Mouse (Mus musculus) inflammation-experienced regulatory T-cells, adult 6 months (primary cell): ENCODE data around the gene Ugt2b34. TPM values are rescaled to one million over a fixed set of nuclear protein-coding genes. Genes with fewer than 3 reads are reported as not detected.
"Not testable (repeated sequence)": the region's sequence is repeated elsewhere in the genome, so short reads cannot be mapped to it uniquely, and the experiment has no call there.

Source experiments
- ATAC-seq: one replicate; pipeline ENCODE4 v1.8.0; 2017
- polyA plus RNA-seq, 3 experiments: library from polyadenylated mRNA; unstranded; fragments of 100-300 nt; shearing (Covaris generic); gene quantifications; one replicate each; pipeline ENCODE4 v1.2.1; 2017

Gene Ugt2b34
- polyA plus RNA-seq, result not detected

GRCm38 (mm10) chr5:86906758-86907157 lies at the start of gene Ugt2b34:
Gene Ugt2b34 (minus strand): TSS chr5:86906937.
- no peak for ATAC-seq

DNA sequence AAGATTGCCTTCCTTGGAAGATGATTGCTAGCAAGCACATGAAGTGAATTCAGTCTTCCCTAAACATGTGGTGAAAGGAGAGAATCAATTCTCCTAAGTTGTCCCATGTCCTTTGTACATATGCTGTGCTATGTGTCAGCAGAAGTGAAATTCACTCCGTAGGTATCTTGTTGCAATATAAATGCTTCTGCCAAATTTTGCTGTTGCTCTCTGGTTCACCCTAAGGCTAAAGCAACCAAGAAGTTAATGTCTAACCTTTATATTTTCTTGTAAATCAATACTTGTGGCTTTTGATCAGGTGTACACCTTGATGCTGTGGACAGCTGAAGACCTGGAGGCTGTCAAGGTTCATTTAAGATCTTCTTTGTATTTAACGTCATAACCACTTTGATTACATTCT lies 35.4 kb upstream of the Ugt2b34 start:
- ATAC-seq, result no peak

DNA sequence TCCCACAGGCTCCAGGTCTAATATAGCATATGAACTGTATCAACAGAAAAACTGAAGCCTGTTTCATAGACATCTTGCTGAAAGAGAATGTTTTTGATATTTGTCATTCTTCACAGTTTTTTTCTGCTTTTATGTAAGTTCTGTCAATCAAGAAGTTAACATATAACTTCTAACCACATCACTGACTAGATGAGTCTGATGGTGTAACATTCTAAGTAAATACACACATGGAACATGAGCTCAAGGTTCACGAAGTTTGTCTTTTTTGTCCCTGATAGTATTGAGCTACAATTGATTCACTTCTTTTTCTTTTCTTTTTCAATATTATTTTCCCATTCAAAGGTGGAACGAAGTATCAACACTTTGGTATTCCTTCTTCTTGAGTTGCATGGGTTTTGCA lies 19.7 kb upstream of the Ugt2b34 start, which contains the start of gene Ugt2b1:
Ugt2b1 (minus strand) TSS at position 105 of the 400 bp plus-strand sequence.
- ATAC-seq, result no peak

DNA sequence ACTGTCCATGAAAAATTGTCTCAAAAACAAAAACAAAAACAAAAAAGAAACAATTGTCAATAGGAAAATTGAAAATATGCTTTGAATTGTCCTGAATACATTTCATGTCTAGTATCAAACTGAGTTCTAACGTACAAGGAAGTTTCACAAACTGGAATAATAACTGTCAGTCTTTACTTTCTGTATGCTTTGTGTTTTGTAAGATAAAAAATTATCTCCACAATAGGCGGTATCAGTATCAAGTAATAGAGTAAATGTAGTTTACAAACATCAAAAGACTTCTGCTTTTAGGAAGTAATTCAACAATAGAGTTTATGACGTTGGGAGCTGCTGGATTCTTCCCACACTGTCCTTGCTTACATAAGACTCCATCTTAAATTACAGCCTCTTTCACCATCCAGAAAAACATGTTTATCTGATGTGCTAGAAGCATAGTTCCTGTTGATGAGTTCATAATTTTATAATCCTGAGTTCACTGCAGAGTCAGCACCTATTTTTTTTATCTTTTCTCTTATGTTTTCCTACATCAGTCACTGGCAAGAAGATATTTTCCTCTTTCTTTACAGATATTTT lies 14.0 kb upstream of the Ugt2b34 start:
- ATAC-seq, result no peak

DNA sequence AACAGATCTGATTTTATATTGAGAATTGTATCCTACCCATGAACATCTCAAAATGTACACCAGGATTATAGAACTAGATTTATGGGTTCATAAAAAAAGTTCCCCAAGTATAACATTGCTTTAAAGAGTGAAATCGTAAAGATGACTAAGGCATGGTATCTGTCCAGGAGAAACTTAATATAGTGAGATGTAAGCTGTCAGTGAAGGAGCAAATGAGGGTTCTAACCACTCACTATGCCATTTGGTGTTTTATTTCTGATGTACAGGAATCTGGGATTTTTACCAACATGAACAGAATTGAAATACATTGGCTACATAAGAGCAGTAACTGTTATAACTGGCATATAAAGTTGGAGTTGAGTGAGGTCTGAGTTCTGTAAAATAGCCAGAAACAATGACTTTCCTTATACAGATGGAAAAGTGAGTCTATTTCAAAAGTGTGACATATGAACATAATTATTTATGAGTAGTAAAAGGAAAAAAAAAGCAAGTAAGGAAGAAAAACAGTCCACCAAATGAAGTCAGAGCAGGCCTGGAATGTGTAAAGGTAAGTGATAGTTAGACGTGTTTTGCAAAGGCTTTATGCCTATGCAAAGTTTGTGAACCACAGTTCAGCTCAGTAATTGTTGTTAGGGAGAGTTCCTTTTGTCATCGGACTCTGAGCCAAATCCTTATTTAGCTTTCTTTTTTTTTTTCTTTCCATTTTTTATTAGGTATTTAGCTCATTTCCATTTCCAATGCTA lies 4.8 kb upstream of the Ugt2b34 start:
- no peak for ATAC-seq

DNA sequence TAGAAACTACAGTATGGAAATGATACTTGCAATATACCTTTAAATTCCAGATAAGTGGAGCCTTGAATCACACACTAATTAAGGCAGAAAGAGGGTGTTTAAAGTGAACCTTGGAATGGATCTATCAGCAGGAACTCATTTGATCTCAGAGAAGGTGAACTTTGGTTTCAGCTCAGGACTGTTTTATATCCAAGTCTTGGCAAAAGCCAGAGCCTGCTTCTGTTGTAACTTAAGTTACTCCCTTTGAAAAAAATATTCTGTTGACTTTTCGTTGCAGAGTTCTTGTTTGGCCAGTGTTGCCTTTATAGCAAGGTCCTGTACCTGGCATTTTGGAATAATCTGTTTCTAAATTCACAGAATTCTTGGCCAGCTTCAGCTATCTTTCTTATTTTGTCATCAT lies 4.0 kb upstream of the Ugt2b34 start:
- no peak for ATAC-seq

DNA sequence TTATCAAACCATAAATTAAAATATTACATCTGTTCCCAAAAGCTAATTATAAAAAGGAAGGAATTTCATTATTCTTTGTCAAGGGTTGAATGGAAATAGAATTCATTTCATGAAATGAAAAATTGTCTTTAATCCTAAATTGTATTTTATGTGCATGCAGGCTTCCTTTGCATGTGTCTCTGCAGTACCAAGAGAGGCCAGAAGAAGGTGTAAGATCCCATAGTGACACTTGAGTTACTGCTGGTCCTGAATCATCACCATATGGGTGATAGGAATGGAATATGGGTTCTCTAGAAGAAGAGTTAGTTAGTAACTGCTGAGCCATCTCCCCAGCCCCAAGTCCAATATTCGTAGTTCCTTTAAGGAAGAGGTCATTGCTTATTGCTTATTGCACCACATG lies 16.8 kb downstream of the Ugt2b34 start:
- ATAC-seq, result no peak

DNA sequence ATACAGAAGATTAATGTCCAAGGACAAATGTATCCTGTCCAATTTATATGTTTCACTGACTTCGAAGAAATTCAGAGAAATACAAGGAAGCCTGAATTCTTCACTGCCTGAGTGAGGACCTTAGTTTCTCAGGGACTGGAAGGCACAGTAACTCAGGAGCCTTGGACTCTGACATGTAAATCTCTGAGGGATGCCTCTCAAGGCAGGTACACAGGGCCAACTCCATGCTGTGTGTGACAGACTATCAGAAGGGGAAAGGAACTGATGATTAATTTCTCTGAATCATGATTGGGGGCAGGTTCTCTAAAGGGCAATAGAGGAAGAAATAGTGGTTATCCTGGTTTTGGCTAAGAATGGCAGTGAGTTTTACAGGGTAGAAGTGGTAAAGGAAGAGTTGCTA lies 18.3 kb downstream of the Ugt2b34 start:
- no peak for ATAC-seq

DNA sequence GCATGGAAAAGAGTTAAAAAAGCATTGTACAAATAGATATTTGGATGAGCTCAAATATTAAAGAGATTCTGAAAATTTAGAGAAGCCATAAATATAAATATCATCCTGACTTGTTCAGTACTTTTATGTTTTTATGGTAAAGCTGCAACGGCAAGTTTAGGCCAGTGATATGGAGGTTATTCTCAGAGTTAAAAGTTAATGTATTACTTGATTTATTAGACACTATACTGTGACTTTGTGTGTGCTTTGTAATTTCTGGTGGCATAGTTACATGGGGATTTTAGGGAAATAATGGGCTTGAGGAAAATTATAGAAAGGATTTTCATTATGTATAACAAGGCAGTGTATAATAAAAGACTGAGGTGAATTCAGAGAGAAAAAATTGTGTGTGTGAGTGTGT lies 19.7 kb downstream of the Ugt2b34 start:
- no peak for ATAC-seq

GRCm38 (mm10) chr5:86886620-86887019 lies 20.1 kb downstream of the Ugt2b34 start:
- no peak for ATAC-seq

GRCm38 (mm10) chr5:86871877-86872276 lies 34.9 kb downstream of the Ugt2b34 start:
- no peak for ATAC-seq

- ATAC-seq, result no peak
Measured at GRCm38 (mm10) chr5:86858336-86858735, 48.4 kb downstream of the Ugt2b34 start.

- ATAC-seq, result no peak
Measured at GRCm38 (mm10) chr5:86857682-86858081, 49.1 kb downstream of the Ugt2b34 start.

GRCm38 (mm10) chr5:86856505-86856904 lies 50.2 kb downstream of the Ugt2b34 start:
- ATAC-seq, result not testable (repeated sequence)

- ATAC-seq, result no peak
Measured at GRCm38 (mm10) chr5:86851658-86852057, 55.1 kb downstream of the Ugt2b34 start.

- ATAC-seq, result no peak
Measured at GRCm38 (mm10) chr5:86850104-86850503, 56.6 kb downstream of the Ugt2b34 start.

- ATAC-seq, result peak; percentile 60
Measured at GRCm38 (mm10) chr5:86841261-86841660, 65.5 kb downstream of the Ugt2b34 start.

GRCm38 (mm10) chr5:86840207-86840606 lies 66.5 kb downstream of the Ugt2b34 start:
- peak; percentile 36 for ATAC-seq

Other genes starting within 250 kb of the Ugt2b34 start
- gene Tmprss11b, start 230.6 kb downstream of the Ugt2b34 start, polyA plus RNA-seq, result not detected
- under 1 TPM; 0.09 to 0.99 (median 0.96) TPM for gene Tmprss11e, start 161.1 kb downstream of the Ugt2b34 start, polyA plus RNA-seq
- 10 to 100 TPM; 55.4 to 93.3 (median 82.2) TPM for gene Ythdc1, start 102.7 kb downstream of the Ugt2b34 start, polyA plus RNA-seq
- not detected for gene Ugt2b1, start 19.6 kb upstream of the Ugt2b34 start, polyA plus RNA-seq
- gene Ugt2b35, start 93.9 kb upstream of the Ugt2b34 start, polyA plus RNA-seq, result not detected
- not detected for gene Ugt2b36, start 185.6 kb upstream of the Ugt2b34 start, polyA plus RNA-seq
- gene Ugt2b5, start 233.4 kb upstream of the Ugt2b34 start, polyA plus RNA-seq, result not detected